Mouse (Mus musculus): Measurements from ENCODE around the gene Tdp2. TPM values are rescaled to one million over a fixed set of nuclear protein-coding genes. Genes with fewer than 3 reads are reported as not detected.

Gene Tdp2
- total and polyA plus RNA-seq, 3 experiments, result 37.4 to 96.6 (median 44.5) TPM

- in situ Hi-C loops (cut with MboI; ENCODE audit: low pct_ligation_motif_present, low pct_unique_long_range_greater_than_20kb, low sequenced_read_pairs) (no loop called here), dilution Hi-C loops (cut with MboI; ENCODE audit: extremely low pct_ligation_motif_present, extremely low pct_unique_long_range_greater_than_20kb, low sequenced_read_pairs) (no loop called here)
- Histone ChIP-seq H3K36me3 (replicated peaks in 1 of 2; ENCODE audit: control insufficient read depth in 1 of 2, insufficient read depth in 1 of 2, low read length in 1 of 2) (no peaks in the 10 kb centered on the region), H3K4me1 (ENCODE audit: control insufficient read depth in 1 of 2, insufficient read depth in 2 of 2) (peaks cover 13 to 17% of the 10 kb centered on the region in 2 experiments; a peak in 3 of 4 replicates), H3K27me3 (replicated peaks) (no peaks in the 10 kb centered on the region), H3K4me3 (replicated peaks in 1 of 3; ENCODE audit: low read depth in 2 of 3, low read length in 2 of 3, poor library complexity in 1 of 3) (no peak overlapping the region), H3K9me3 (replicated peaks; ENCODE audit: low read length) (no peaks in the 10 kb centered on the region), H3K4me2 (ENCODE audit: insufficient read depth, low read depth, poor library complexity, severe bottlenecking) (peak overlapping the region; percentile 50; the same call in 1 of the 2 replicates), H3K79me2 (replicated peaks; ENCODE audit: control insufficient read depth, extremely low read depth, insufficient read depth, poor library complexity, severe bottlenecking) (no peaks in the 10 kb centered on the region), H3K27ac (ENCODE audit: insufficient read depth, low read depth) (no peak overlapping the region), H3K9ac (ENCODE audit: insufficient read depth, low read depth) (no peak overlapping the region)
- no peak for TF ChIP-seq POLR2A (IDR thresholded peaks at IDR 0.05; ENCODE audit: low read depth, low read length)
- TF ChIP-seq ZKSCAN1 (IDR thresholded peaks at IDR 0.05; ENCODE audit: borderline replicate concordance, low read depth, low read length), result no peak
- TF ChIP-seq EP300 (IDR thresholded peaks at IDR 0.05; ENCODE audit: low read length), result no peak
- TF ChIP-seq KAT2A (IDR thresholded peaks at IDR 0.05; ENCODE audit: insufficient replicate concordance, low read length), result no peak
- TF ChIP-seq JUN (IDR thresholded peaks at IDR 0.05; ENCODE audit: insufficient read depth, low read depth, low read length), result no peak
- no peak for TF ChIP-seq ZMIZ1 (IDR thresholded peaks at IDR 0.05; ENCODE audit: low read depth, low read length)
- no peak for TF ChIP-seq RCOR1 (conservative IDR thresholded peaks at IDR 0.05; ENCODE audit: low read depth, low read length)
- no peak for TF ChIP-seq TBP (conservative IDR thresholded peaks at IDR 0.05; ENCODE audit: low read depth, low read length)
- TF ChIP-seq ZNF384 (IDR thresholded peaks at IDR 0.05; ENCODE audit: low read depth, low read length), result no peak
- TF ChIP-seq GABPA (IDR thresholded peaks at IDR 0.05; ENCODE audit: insufficient replicate concordance, low read depth, low read length), result no peak
- no peak for TF ChIP-seq ETS1 (conservative IDR thresholded peaks at IDR 0.05; ENCODE audit: low read depth, low read length)
- TF ChIP-seq USF2 (conservative IDR thresholded peaks at IDR 0.05; ENCODE audit: low read depth, low read length), result no peak
- TF ChIP-seq TCF12 (IDR thresholded peaks at IDR 0.05; ENCODE audit: low read depth, low read length), result no peak
- no peak for TF ChIP-seq MEF2A (IDR thresholded peaks at IDR 0.05; ENCODE audit: borderline replicate concordance, low read depth, low read length)
- no peak for TF ChIP-seq IRF4 (IDR thresholded peaks at IDR 0.05; ENCODE audit: low read depth, low read length)
- TF ChIP-seq USF1 (IDR thresholded peaks at IDR 0.05; ENCODE audit: low read depth, low read length), result no peak
- TF ChIP-seq MAFK (IDR thresholded peaks at IDR 0.05; ENCODE audit: insufficient replicate concordance, low read length), result no peak
- TF ChIP-seq CHD1 (IDR thresholded peaks at IDR 0.05; ENCODE audit: low read depth, low read length), result no peak
- TF ChIP-seq MAX (IDR thresholded peaks at IDR 0.05; ENCODE audit: low read length), result no peak
- no peak for TF ChIP-seq RAD21 (IDR thresholded peaks at IDR 0.05; ENCODE audit: low read depth, low read length)
- DNase-seq (ENCODE audit: extremely low read depth), result peak; percentile 19
These were observed 35.2 kb downstream of the Tdp2 start for GRCm38 (mm10) chr13:24866430-24867402.

Data from CH12.LX (cell line).